Mouse (Mus musculus) heart, embryonic 14.5 days (tissue): ENCODE results near the gene Atxn3. TPM values are rescaled to one million over a fixed set of nuclear protein-coding genes. Genes with fewer than 3 reads are reported as not detected.
"Not testable (repeated sequence)": the region's sequence is repeated elsewhere in the genome, so short reads cannot be mapped to it uniquely, and the experiment has no call there.

Experiments
- ATAC-seq: fragments of 200-750 bp; cut with Nextera tagmentation; 2 replicates; pipeline ENCODE4 v1.8.0; 2017; ENCODE audit warnings: low read depth, moderate TSS enrichment; ENCODE audit not compliant: insufficient number of reproducible peaks, insufficient read depth, low FRiP score
- H3K27ac ChIP-seq, 2 experiments: fragments of 200-500 bp in 1 of 2; fragments of 300-500 bp in 1 of 2; sonication (generic) in 1 of 2; replicated peaks in 1 of 2; 2 replicates each; pipeline ENCODE4 v1.5.1; 2012 to 2014; ENCODE audit warnings: low read depth in 2 of 2, low read length in 2 of 2, control low read depth in 1 of 2, mild to moderate bottlenecking in 1 of 2, mixed read lengths in 1 of 2; ENCODE audit not compliant: control insufficient read depth in 1 of 2, insufficient read depth in 1 of 2
- H3K27me3 ChIP-seq: fragments of 300-500 bp; sonication (generic); 2 replicates; pipeline ENCODE4 v1.6.1; 2014; ENCODE audit warnings: mild to moderate bottlenecking, low read length, control low read depth; ENCODE audit not compliant: control insufficient read depth, insufficient read depth
- H3K36me3 ChIP-seq: fragments of 300-500 bp; sonication (generic); 2 replicates; pipeline ENCODE4 v1.6.1; 2014; ENCODE audit warnings: mild to moderate bottlenecking, control low read depth, low read length, mixed read lengths; ENCODE audit not compliant: control insufficient read depth, insufficient read depth
- H3K4me1 ChIP-seq, 2 experiments: fragments of 200-500 bp in 1 of 2; fragments of 300-500 bp in 1 of 2; sonication (generic) in 1 of 2; 2 replicates each; pipeline ENCODE4 v1.6.1; 2012 to 2014; ENCODE audit warnings: low read length in 2 of 2, control low read depth in 1 of 2, mixed read lengths in 1 of 2; ENCODE audit not compliant: control insufficient read depth in 2 of 2, insufficient read depth in 2 of 2
- H3K4me2 ChIP-seq: fragments of 300-500 bp; sonication (generic); 2 replicates; pipeline ENCODE4 v1.6.1; 2014; ENCODE audit warnings: mild to moderate bottlenecking, low read length
- H3K4me3 ChIP-seq, 2 experiments: fragments of 200-500 bp in 1 of 2; fragments of 300-500 bp in 1 of 2; sonication (generic) in 1 of 2; 2 replicates each; pipeline ENCODE4 v1.5.1; 2012 to 2014; ENCODE audit warnings: low read length in 2 of 2, mild to moderate bottlenecking in 2 of 2, control low read depth in 1 of 2, low read depth in 1 of 2, moderate library complexity in 1 of 2; ENCODE audit not compliant: control insufficient read depth in 1 of 2, insufficient read depth in 1 of 2
- H3K9ac ChIP-seq: fragments of 300-500 bp; sonication (generic); 2 replicates; pipeline ENCODE4 v1.6.1; 2014; ENCODE audit warnings: mild to moderate bottlenecking, low read length
- H3K9me3 ChIP-seq: fragments of 300-500 bp; sonication (generic); 2 replicates; pipeline ENCODE4 v1.6.1; 2016; ENCODE audit warnings: low read length, control low read depth; ENCODE audit not compliant: control insufficient read depth
- WGBS: fragments of 180-500 bp; shearing (Covaris S2); extraction: QIAGEN DNeasy Blood & Tissue Kit; methylation state at CpG from one replicate; pipeline ENCODE4 v1.1.7; 2014; 5-methylcytosine and 5-hydroxymethylcytosine counted together
- polyA plus RNA-seq: library from polyadenylated mRNA; unstranded; fragments of >200 nt; fragmentation: Nextera tagmentation; extraction: Ambion mirVana; gene quantifications from 2 replicates; pipeline ENCODE4 v1.2.1, GENCODE M21; 2014

Gene Atxn3
- polyA plus RNA-seq, 1 experiment from 2014 or later: 10.2 TPM

- peak overlapping the region; percentile 68 for H3K4me2 ChIP-seq
- peak overlapping the region; percentile 83 to 100 for H3K4me3 ChIP-seq
- H3K9me3 ChIP-seq: no peaks in the 10 kb centered on the region
- 11% methylated on average over 26 of the region's 26 CpGs for WGBS
- no peaks in the 10 kb centered on the region for H3K36me3 ChIP-seq
- no peaks in the 10 kb centered on the region for H3K27me3 ChIP-seq
- ATAC-seq: peak; percentile 33
- peak overlapping the region; percentile 49 to 58; a peak in 3 of 4 replicates for H3K27ac ChIP-seq
- peaks cover 0 to 10% of the 10 kb centered on the region in 2 experiments; a peak in 2 of 4 replicates for H3K4me1 ChIP-seq
- peak overlapping the region; percentile 88 for H3K9ac ChIP-seq
Observed at GRCm38 (mm10) chr12:101957079-101957941, 736 bp downstream of the Atxn3 start.

GRCm38 (mm10) chr12:101955821-101956220, 2.2 kb downstream of the Atxn3 start:
- H3K4me1 ChIP-seq, H3K27me3 ChIP-seq, H3K9me3 ChIP-seq, H3K4me2 ChIP-seq, H3K9ac ChIP-seq, H3K36me3 ChIP-seq, H3K4me3 ChIP-seq, H3K27ac ChIP-seq, ATAC-seq: not testable (repeated sequence)
- WGBS: 93% methylated on average over 8 of the region's 8 CpGs

- no peak overlapping the region for H3K9ac ChIP-seq
- no peak overlapping the region for H3K4me2 ChIP-seq
- peaks cover 33% of the 10 kb centered on the region for H3K36me3 ChIP-seq
- no peak for ATAC-seq
- whole genome bisulfite sequencing: 74% methylated on average over 4 of the region's 4 CpGs
- H3K27ac ChIP-seq: no peak overlapping the region
- no peak overlapping the region for H3K4me3 ChIP-seq
- no peaks in the 10 kb centered on the region for H3K4me1 ChIP-seq
- H3K9me3 ChIP-seq: no peaks in the 10 kb centered on the region
- no peaks in the 10 kb centered on the region for H3K27me3 ChIP-seq
Observed at GRCm38 (mm10) chr12:101948801-101949200, 9.2 kb downstream of the Atxn3 start.

- ATAC-seq: no peak
- H3K9me3 ChIP-seq: no peaks in the 10 kb centered on the region
- no peak overlapping the region for H3K4me2 ChIP-seq
- H3K27me3 ChIP-seq: no peaks in the 10 kb centered on the region
- H3K27ac ChIP-seq: no peak overlapping the region
- peaks cover 37% of the 10 kb centered on the region for H3K36me3 ChIP-seq
- 84% methylated on average over 8 of the region's 8 CpGs for WGBS
- no peaks in the 10 kb centered on the region for H3K4me1 ChIP-seq
- H3K9ac ChIP-seq: no peak overlapping the region
- H3K4me3 ChIP-seq: no peak overlapping the region
Observed at GRCm38 (mm10) chr12:101947986-101948385, 10.1 kb downstream of the Atxn3 start.

- Histone ChIP-seq H3K27ac (no peak overlapping the region), H3K4me3 (no peak overlapping the region), H3K36me3 (peaks cover 72% of the 10 kb centered on the region), H3K4me1 (no peaks in the 10 kb centered on the region), H3K9me3 (no peaks in the 10 kb centered on the region), H3K4me2 (no peak overlapping the region), H3K27me3 (no peaks in the 10 kb centered on the region), H3K9ac (no peak overlapping the region)
- no peak for ATAC-seq
- WGBS: 83% methylated on average over 7 of the region's 7 CpGs
Observed at GRCm38 (mm10) chr12:101937572-101937971, 20.5 kb downstream of the Atxn3 start.

- Histone ChIP-seq H3K36me3 (peaks cover 77% of the 10 kb centered on the region), H3K9ac (no peak overlapping the region)
- 95% methylated on average over 3 of the region's 3 CpGs for WGBS
Observed at GRCm38 (mm10) chr12:101935223-101935622, 22.8 kb downstream of the Atxn3 start.

GRCm38 (mm10) chr12:101928423-101928822, 29.6 kb downstream of the Atxn3 start:
- Histone ChIP-seq H3K9ac (no peak overlapping the region), H3K36me3 (peaks cover 63% of the 10 kb centered on the region), H3K4me3 (no peak overlapping the region), H3K27ac (no peak overlapping the region), H3K4me2 (no peak overlapping the region), H3K9me3 (no peaks in the 10 kb centered on the region), H3K27me3 (no peaks in the 10 kb centered on the region), H3K4me1 (no peaks in the 10 kb centered on the region)
- ATAC-seq: no peak
- WGBS: 64% methylated on average over 1 of the region's 1 CpGs

More at GRCm38 (mm10) chr12:101935223-101935622, 22.8 kb downstream of the Atxn3 start:
- no peak for ATAC-seq
- Histone ChIP-seq H3K4me2 (no peak overlapping the region), H3K4me1 (no peaks in the 10 kb centered on the region), H3K4me3 (no peak overlapping the region), H3K9me3 (no peaks in the 10 kb centered on the region), H3K27me3 (no peaks in the 10 kb centered on the region), H3K27ac (no peak overlapping the region)
